8 mouse cellular contexts compared by ENCODE assay signal in genomic region chr14:45455651-45456501, GRCm38 (mm10). TPM values are rescaled to one million over a fixed set of nuclear protein-coding genes. Genes with fewer than 3 reads are reported as not detected.
DNase-seq lines count a peak whose midpoint lies in the region; ATAC-seq and TF ChIP-seq lines count a peak whose summit lies in the region.

No protein-coding gene starts in this region.

- no peak for TF ChIP-seq CTCF in heart, adult 2 months (IDR thresholded peaks at IDR 0.05)

- H3K9me3 ChIP-seq in kidney, embryonic 14.5 days (ENCODE audit: control insufficient read depth, low read length), result no peaks in the 10 kb centered on the region
- H3K9me3 ChIP-seq in liver, embryonic 13.5 days (replicated peaks), result no peaks in the 10 kb centered on the region

- no peak overlapping the region for H3K4me2 ChIP-seq in kidney, embryonic 14.5 days (replicated peaks; ENCODE audit: low read depth, low read length)
- H3K4me2 ChIP-seq in liver, embryonic 13.5 days, result no peak overlapping the region

- DNase-seq in kidney, adult 8-10 months, result no peak
- peak; percentile 58 for DNase-seq in Muller cell, postnatal 12 days (ENCODE audit: inconsistent ontology term)
- peak in 1 of 2 experiments; percentile 40 for DNase-seq in heart, adult 2 months
- no peak for DNase-seq in liver, embryonic 13.5 days
- DNase-seq in c-Kit-positive CD71-positive TER-119-positive erythroid progenitor cells, embryonic 14.5 days (ENCODE audit: low spot score), result no peak
- no peak for DNase-seq in embryo, embryonic 10 days (ENCODE audit: low spot score)
- DNase-seq in thymus, postnatal 36 days, result no peak

- peaks cover 42% of the 10 kb centered on the region for H3K4me1 ChIP-seq in kidney, embryonic 14.5 days (ENCODE audit: control insufficient read depth, insufficient read depth, low read length)
- peaks cover 35% of the 10 kb centered on the region for H3K4me1 ChIP-seq in heart, adult 2 months (ENCODE audit: control insufficient read depth, insufficient read depth, low read length)
- H3K4me1 ChIP-seq in liver, embryonic 13.5 days (replicated peaks), result peaks cover 52% of the 10 kb centered on the region

- peaks cover 26% of the 10 kb centered on the region for H3K36me3 ChIP-seq in kidney, embryonic 14.5 days (ENCODE audit: control insufficient read depth, insufficient read depth, low read length)
- peaks cover 19% of the 10 kb centered on the region for H3K36me3 ChIP-seq in heart, adult 2 months (ENCODE audit: control insufficient read depth, insufficient read depth, low read length)
- peaks cover 4% of the 10 kb centered on the region; the same call in 1 of the 2 replicates for H3K36me3 ChIP-seq in liver, embryonic 13.5 days

- 72% methylated on average over 12 of the region's 12 CpGs for WGBS in kidney, embryonic 14.5 days
- 11% methylated on average over 12 of the region's 12 CpGs for WGBS in heart, adult 2 months
- WGBS in liver, embryonic 13.5 days (ENCODE audit: insufficient replicate concordance), result 55% methylated on average over 12 of the region's 12 CpGs

- H3K27ac ChIP-seq in kidney, embryonic 14.5 days (ENCODE audit: low read depth, low read length), result peak overlapping the region; percentile 80
- H3K27ac ChIP-seq in heart, adult 2 months, result peak overlapping the region; percentile 81
- H3K27ac ChIP-seq in liver, embryonic 13.5 days, result peak overlapping the region; percentile 60; the same call in 1 of the 2 replicates

- no peaks in the 10 kb centered on the region for H3K27me3 ChIP-seq in kidney, embryonic 14.5 days (ENCODE audit: control insufficient read depth, insufficient read depth, low read length)
- no peaks in the 10 kb centered on the region for H3K27me3 ChIP-seq in heart, adult 2 months (ENCODE audit: control insufficient read depth, insufficient read depth, low read length)
- no peaks in the 10 kb centered on the region for H3K27me3 ChIP-seq in liver, embryonic 13.5 days

- ATAC-seq in kidney, embryonic 14.5 days (ENCODE audit: low FRiP score, low TSS enrichment), result no peak
- ATAC-seq in liver, embryonic 13.5 days (ENCODE audit: low read depth), result no peak

- intact Hi-C loops in heart, adult 2 months (cut with DNase I), result loop anchor here (2.0 to 5.0 kb wide), 2 partner anchors 36 to 75 kb away; partner anchors contain the start of gene Fermt2

- no peak overlapping the region for H3K9ac ChIP-seq in kidney, embryonic 14.5 days (ENCODE audit: low read depth, low read length)
- no peak overlapping the region for H3K9ac ChIP-seq in heart, adult 2 months (ENCODE audit: low read depth, low read length)
- H3K9ac ChIP-seq in liver, embryonic 13.5 days, result no peak overlapping the region

- no peak for TF ChIP-seq EP300 in heart, adult 2 months (IDR thresholded peaks at IDR 0.05; ENCODE audit: insufficient read depth, low read depth, low read length)

- H3K4me3 ChIP-seq in kidney, embryonic 14.5 days (ENCODE audit: low read length), result no peak overlapping the region
- H3K4me3 ChIP-seq in heart, adult 2 months, result no peak overlapping the region
- no peak overlapping the region for H3K4me3 ChIP-seq in liver, embryonic 13.5 days (replicated peaks)

- TF ChIP-seq POLR2A in heart, adult 2 months (IDR thresholded peaks at IDR 0.05; ENCODE audit: insufficient read depth, low read depth, low read length), result no peak

- H3K79me2 ChIP-seq in heart, adult 2 months (replicated peaks; ENCODE audit: control insufficient read depth, insufficient read depth, low read length), result no peaks in the 10 kb centered on the region

RNA-seq across cellular contexts. Expression of gene Gnpnat1, which starts 51.2 kb away (rescaled TPM):
- polyA plus RNA-seq in kidney, embryonic 14.5 days (2014; fragmentation: Nextera tagmentation; extraction: Ambion mirVana), result 56.3 and 74.5 TPM in 2 replicates
- 10 to 100 TPM; 10.9 to 15.7 TPM for total RNA-seq in heart, adult 2 months (2021)
- 3.6 and 6.2 TPM in 2 replicates for polyA plus RNA-seq in heart, adult 2 months (2012; rRNA removed)
- 31.9 and 39.9 TPM in 2 replicates for polyA plus RNA-seq in liver, embryonic 13.5 days (2015; fragmentation: Nextera tagmentation; extraction: Ambion mirVana)
